Mouse (Mus musculus) lung, adult 2 months (tissue): ENCODE data around the gene Erg.

Experiments used
- CTCF ChIP-seq: fragments of 200-500 bp; IDR thresholded peaks from 2 replicates; pipeline ENCODE4 v1.5.1; 2011; ENCODE audit warnings: mild to moderate bottlenecking, low read length, control low read depth; ENCODE audit not compliant: insufficient read depth
- POLR2A ChIP-seq: fragments of 200-500 bp; IDR thresholded peaks from 2 replicates; pipeline ENCODE4 v1.6.1; 2011; ENCODE audit warnings: low read depth, mild to moderate bottlenecking, control low read depth, low read length, borderline replicate concordance; ENCODE audit errors: extremely low read depth

DNA sequence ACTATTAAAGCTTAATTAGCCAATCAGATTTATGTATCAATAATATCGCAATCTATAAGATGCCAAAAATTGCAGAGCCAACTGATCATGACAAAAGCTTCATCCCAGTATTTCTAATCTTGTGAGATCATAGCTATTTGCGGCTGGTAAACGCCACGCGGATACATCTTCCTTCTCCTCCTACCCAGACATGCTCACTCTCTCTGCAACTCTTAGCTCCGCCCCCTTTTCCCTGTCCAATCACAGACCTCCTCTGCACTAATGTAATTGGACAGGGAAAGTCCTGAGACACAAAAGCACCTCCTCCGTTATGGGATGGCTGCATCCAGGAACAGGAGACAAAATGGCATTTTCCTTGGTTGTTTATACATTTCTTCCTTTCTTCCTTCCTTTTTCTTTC is 22.2 kb upstream of the Erg start:
- TF ChIP-seq POLR2A (no peak), CTCF (no peak)
